Mouse (Mus musculus): ENCODE data around the gene Gps1. TPM values are rescaled to one million over a fixed set of nuclear protein-coding genes. Genes with fewer than 3 reads are reported as not detected.
"Not testable (repeated sequence)": the region's sequence is repeated elsewhere in the genome, so short reads cannot be mapped to it uniquely, and the experiment has no call there.

The Gps1 gene
- 240 and 241 TPM in 2 replicates for polyA plus RNA-seq (2015; fragmentation: Nextera tagmentation; extraction: Ambion mirVana)

DNA sequence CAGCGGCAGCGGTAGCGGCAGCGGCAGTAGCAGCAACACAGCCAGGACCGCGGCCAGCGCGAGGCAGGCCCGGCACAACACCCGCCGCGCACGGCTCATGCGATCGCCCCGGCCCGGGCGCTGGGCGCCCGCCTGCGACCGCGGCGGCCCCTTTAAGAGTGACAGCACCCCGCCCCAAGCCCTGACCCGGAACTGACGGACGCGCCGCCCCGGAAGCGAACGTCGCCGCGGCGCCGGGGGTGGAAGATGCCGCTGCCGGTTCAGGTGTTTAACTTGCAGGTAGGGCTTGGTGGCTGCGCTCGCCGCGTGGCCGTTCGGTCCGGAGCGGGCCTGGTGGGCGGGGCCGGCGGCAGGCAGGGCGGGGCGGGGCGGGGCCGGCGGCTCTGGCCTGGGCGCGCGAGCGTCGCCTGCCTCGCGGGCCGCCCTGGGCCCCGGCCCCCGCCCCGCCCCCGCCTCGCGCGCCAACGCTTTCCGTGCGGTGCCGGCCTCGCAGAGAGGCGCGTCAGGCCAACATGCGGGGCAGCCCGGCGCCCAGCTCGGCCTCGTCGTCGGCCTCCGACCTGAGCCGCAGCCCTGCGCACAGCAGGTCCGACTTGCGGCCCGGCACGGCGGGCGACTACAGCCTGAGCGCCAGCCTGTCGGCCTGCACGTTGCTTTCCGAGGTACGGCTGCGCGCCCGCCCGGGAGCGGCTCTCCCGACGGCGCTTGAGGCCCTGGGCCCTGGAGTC lies at the start of gene Gps1, which contains the start of gene Rfng:
Gps1 (plus strand) TSS at position 209 of the 728 bp plus-strand sequence.
Rfng (minus strand) TSS at position 144 of the 728 bp plus-strand sequence.
- Histone ChIP-seq H3K4me2 (replicated peaks) (peak within 1 kb of the TSS; percentile 99), H3K9ac (peak within 1 kb of the TSS; percentile 96), H3K27me3 (no peaks in the 10 kb centered on the region), H3K9me3 (no peaks in the 10 kb centered on the region), H3K36me3 (peaks cover 58% of the 10 kb centered on the region), H3K27ac (peak within 1 kb of the TSS; percentile 72; the same call in 1 of the 2 replicates), H3K4me3 (peak within 1 kb of the TSS; percentile 99), H3K4me1 (peaks cover 29% of the 10 kb centered on the region)
- ATAC-seq (ENCODE audit: low FRiP score, low read depth): peak; percentile 82
- WGBS: under 1% methylated on average over 90 of the region's 107 CpGs

GRCm38 (mm10) chr11:120736424-120736823 lies 47.6 kb upstream of the Gps1 start:
- Histone ChIP-seq H3K27ac (no peak overlapping the region), H3K36me3 (no peaks in the 10 kb centered on the region), H3K4me2 (replicated peaks) (no peak overlapping the region), H3K9me3 (no peaks in the 10 kb centered on the region), H3K9ac (no peak overlapping the region), H3K4me1 (peaks cover 11% of the 10 kb centered on the region), H3K4me3 (no peak overlapping the region), H3K27me3 (no peaks in the 10 kb centered on the region)
- 72% methylated on average over 6 of the region's 6 CpGs for WGBS
- no peak for ATAC-seq (ENCODE audit: low FRiP score, low read depth)

DNA sequence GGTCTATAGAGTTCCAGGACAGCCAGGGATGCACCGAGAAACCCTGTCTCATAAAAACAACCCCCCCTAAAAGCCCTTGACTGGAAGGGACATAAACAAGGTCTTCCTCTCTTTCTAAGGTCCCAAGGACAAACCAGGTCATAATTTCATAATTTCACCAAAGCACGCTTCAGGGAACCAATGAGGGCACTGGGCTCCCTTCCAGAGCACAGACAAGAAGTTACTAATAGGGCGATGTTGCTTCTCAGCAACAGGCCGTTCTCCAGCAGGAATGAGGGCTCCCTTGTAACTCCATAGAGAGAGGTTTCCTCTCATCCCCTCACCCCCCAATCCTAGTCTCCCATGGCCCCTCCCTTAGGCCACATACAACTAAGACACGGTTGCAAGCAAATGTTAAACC lies 43.1 kb upstream of the Gps1 start:
- Histone ChIP-seq H3K36me3 (no peaks in the 10 kb centered on the region), H3K27ac (no peak overlapping the region), H3K9me3 (no peaks in the 10 kb centered on the region), H3K4me1 (no peaks in the 10 kb centered on the region), H3K27me3 (no peaks in the 10 kb centered on the region), H3K4me3 (no peak overlapping the region), H3K9ac (no peak overlapping the region), H3K4me2 (replicated peaks) (no peak overlapping the region)
- no peak for ATAC-seq (ENCODE audit: low FRiP score, low read depth)
- WGBS: 84% methylated on average over 5 of the region's 5 CpGs

GRCm38 (mm10) chr11:120744121-120744701 lies 39.9 kb upstream of the Gps1 start:
- WGBS: 61% methylated on average over 7 of the region's 7 CpGs
- Histone ChIP-seq H3K27me3 (no peaks in the 10 kb centered on the region), H3K4me1 (no peaks in the 10 kb centered on the region; the same call in 1 of the 2 replicates), H3K36me3 (no peaks in the 10 kb centered on the region), H3K27ac (no peak overlapping the region), H3K9me3 (no peaks in the 10 kb centered on the region), H3K4me3 (no peak overlapping the region), H3K9ac (no peak overlapping the region), H3K4me2 (replicated peaks) (no peak overlapping the region)
- ATAC-seq (ENCODE audit: low FRiP score, low read depth): no peak

DNA sequence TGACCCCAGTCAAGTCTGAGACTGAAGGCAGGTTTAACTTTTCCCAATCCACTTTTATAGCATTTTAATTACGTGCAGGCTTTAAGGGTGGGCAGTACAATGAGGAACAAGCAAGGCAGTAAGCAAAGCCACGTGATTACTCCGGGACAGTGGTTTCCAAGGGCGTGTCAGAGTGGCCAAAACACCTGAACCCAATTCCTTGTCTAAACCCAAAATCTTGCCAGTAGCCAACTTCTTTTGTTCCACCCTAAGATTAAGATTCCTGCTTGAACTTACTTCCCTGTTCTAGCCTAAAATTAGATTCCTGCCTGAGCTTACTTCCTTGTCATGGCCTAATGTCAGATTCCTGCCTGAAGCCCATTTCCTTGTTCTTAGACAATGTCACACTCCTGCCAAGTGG lies 36.1 kb upstream of the Gps1 start:
- Histone ChIP-seq H3K27me3 (no peaks in the 10 kb centered on the region), H3K36me3 (no peaks in the 10 kb centered on the region), H3K4me1 (no peaks in the 10 kb centered on the region; the same call in 1 of the 2 replicates), H3K9ac (no peak overlapping the region), H3K9me3 (no peaks in the 10 kb centered on the region), H3K4me2 (replicated peaks) (no peak overlapping the region), H3K4me3 (no peak overlapping the region), H3K27ac (no peak overlapping the region)
- 30% methylated on average over 4 of the region's 4 CpGs for WGBS
- ATAC-seq (ENCODE audit: low FRiP score, low read depth): no peak

DNA sequence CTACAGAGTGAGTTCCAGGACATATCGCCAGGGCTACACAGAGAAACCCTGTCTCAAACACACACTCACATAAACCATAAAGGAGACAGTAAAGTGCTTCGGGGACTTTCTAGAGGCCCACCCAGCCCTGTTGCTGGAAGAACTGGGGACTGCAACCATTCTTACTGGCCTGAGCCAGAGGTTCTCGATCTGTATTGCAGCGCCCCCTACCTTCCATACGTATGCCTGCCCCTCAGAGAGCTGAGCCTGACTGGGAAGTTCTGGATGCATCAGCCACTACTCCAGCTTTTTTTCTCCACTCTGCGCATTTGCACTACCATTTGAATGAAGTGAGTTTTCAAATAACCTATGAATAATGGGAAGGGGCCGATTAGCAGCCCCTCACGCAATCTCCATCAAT lies 34.6 kb upstream of the Gps1 start:
- H3K4me2 ChIP-seq (replicated peaks): no peak overlapping the region
- H3K9me3 ChIP-seq: no peaks in the 10 kb centered on the region
- no peak for ATAC-seq (ENCODE audit: low FRiP score, low read depth)
- H3K27me3 ChIP-seq: no peaks in the 10 kb centered on the region
- H3K4me3 ChIP-seq: no peak overlapping the region
- no peaks in the 10 kb centered on the region for H3K36me3 ChIP-seq
- 62% methylated on average over 8 of the region's 8 CpGs for WGBS
- H3K9ac ChIP-seq: no peak overlapping the region
- H3K27ac ChIP-seq: no peak overlapping the region
- H3K4me1 ChIP-seq: no peaks in the 10 kb centered on the region; the same call in 1 of the 2 replicates

DNA sequence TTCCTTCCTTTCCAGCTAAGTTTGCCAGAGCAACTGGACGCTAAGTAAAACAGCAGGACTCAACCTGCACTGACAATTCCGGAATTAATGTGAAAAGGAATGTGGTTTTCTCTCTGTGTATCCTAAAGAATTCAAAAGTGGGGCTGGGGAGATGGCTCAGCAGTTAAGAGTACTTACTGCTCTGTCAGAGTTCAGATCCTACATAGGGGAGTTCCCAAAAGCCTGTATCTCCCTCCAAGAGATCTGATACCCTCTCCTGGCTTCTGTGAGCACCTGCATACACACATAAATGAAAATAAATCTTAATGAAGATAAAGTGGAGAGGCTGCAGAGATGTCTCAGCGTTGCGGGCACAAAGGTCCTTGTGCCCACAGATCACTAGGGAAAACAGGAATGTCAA lies 32.5 kb upstream of the Gps1 start:
- no peak for ATAC-seq (ENCODE audit: low FRiP score, low read depth)
- no peak overlapping the region for H3K27ac ChIP-seq
- H3K9me3 ChIP-seq: peaks cover 1% of the 10 kb centered on the region; the same call in 1 of the 2 replicates
- no peaks in the 10 kb centered on the region; the same call in 1 of the 2 replicates for H3K4me1 ChIP-seq
- H3K36me3 ChIP-seq: no peaks in the 10 kb centered on the region
- 70% methylated on average over 4 of the region's 4 CpGs for WGBS
- no peak overlapping the region for H3K4me3 ChIP-seq
- no peak overlapping the region for H3K9ac ChIP-seq
- H3K27me3 ChIP-seq: no peaks in the 10 kb centered on the region
- no peak overlapping the region for H3K4me2 ChIP-seq (replicated peaks)

DNA sequence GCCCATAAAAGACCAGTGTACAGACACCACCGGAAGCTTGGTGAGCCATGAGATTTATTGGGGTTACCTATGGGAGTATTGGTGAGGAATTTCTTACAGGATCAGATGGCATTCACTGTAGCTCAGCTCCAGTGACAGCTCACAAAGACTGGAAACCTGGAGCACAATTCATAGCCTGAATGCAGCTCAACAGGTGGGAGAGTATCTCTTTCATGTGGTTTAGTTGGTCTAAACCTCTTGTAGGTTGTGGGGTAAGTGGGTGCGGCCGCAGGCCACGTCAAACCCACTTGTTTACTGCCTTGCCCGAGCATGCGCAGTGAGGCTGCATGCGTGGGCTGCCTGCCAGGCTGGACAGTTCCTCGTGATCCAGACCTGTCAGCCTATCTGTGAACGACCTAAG lies 23.8 kb upstream of the Gps1 start:
- H3K36me3 ChIP-seq: no peaks in the 10 kb centered on the region
- 81% methylated on average over 9 of the region's 9 CpGs for WGBS
- no peak overlapping the region for H3K27ac ChIP-seq

DNA sequence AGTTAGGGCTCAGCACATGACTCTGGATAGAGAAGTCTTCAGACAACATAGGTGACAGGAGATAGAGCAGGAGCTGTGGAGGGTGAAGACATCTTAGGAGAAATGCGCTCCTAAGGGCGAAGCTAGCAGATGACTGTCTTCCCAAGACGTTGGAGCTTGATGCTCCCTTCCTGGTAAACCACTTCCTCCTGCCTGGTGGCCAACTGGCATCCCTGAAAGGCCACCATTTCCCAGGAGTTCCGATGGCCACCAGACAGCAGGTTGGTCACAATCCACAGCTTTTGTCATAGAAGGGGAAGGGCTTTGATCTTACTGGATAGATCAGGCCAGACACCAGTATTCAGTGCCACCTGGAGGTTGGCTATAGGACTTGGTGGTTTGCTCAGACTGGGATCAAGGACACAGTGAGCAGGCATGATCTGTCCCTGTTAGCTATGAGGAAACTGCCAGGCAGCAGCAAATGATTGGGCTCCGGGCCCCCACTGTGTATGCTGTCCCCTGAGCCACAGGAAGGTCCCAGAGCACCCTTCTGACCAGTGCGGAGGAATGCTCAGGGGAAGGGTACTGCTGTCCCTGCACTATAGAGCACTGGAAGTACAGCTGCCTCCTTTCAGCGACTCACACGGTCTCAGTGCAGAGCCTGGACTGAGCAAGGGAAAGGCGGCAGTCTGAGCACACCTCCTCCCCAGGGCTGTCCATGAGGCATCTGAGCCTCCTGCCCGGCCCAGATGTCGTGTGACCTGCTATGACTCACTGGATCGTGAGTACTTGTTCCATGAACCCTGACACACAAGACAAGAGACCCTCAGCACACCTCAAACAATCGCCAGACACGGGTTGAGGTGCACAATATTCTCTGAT lies 22.0 kb upstream of the Gps1 start:
- Histone ChIP-seq H3K27me3 (peaks cover 14% of the 10 kb centered on the region), H3K4me3 (no peak overlapping the region), H3K4me2 (replicated peaks) (peak overlapping the region; percentile 41), H3K36me3 (no peaks in the 10 kb centered on the region), H3K4me1 (peaks cover 9% of the 10 kb centered on the region; the same call in 1 of the 2 replicates), H3K9me3 (peaks cover 21% of the 10 kb centered on the region), H3K9ac (no peak overlapping the region), H3K27ac (no peak overlapping the region)
- 64% methylated on average over 14 of the region's 14 CpGs for WGBS
- ATAC-seq (ENCODE audit: low FRiP score, low read depth): no peak

More for the DNA sequence above, 23.8 kb upstream of the Gps1 start:
- no peak for ATAC-seq (ENCODE audit: low FRiP score, low read depth)
- Histone ChIP-seq H3K27me3 (peaks cover 14% of the 10 kb centered on the region), H3K4me2 (replicated peaks) (no peak overlapping the region), H3K9ac (no peak overlapping the region), H3K4me1 (peaks cover 9% of the 10 kb centered on the region; the same call in 1 of the 2 replicates), H3K9me3 (peaks cover 27% of the 10 kb centered on the region), H3K4me3 (no peak overlapping the region)

GRCm38 (mm10) chr11:120762672-120763041 lies 21.4 kb upstream of the Gps1 start, which contains the start of gene Hmga1b:
TSS of gene Hmga1b (plus strand) at chr11:120762794.
- not testable (repeated sequence) for H3K36me3 ChIP-seq; H3K4me1 ChIP-seq; H3K27ac ChIP-seq; H3K4me3 ChIP-seq; ATAC-seq (ENCODE audit: low FRiP score, low read depth); H3K9ac ChIP-seq
- H3K27me3 ChIP-seq: peaks cover 14% of the 10 kb centered on the region
- WGBS: 12% methylated on average over 14 of the region's 14 CpGs
- H3K4me2 ChIP-seq (replicated peaks): peak within 1 kb of the TSS; percentile 41
- H3K9me3 ChIP-seq: peaks cover 17% of the 10 kb centered on the region

DNA sequence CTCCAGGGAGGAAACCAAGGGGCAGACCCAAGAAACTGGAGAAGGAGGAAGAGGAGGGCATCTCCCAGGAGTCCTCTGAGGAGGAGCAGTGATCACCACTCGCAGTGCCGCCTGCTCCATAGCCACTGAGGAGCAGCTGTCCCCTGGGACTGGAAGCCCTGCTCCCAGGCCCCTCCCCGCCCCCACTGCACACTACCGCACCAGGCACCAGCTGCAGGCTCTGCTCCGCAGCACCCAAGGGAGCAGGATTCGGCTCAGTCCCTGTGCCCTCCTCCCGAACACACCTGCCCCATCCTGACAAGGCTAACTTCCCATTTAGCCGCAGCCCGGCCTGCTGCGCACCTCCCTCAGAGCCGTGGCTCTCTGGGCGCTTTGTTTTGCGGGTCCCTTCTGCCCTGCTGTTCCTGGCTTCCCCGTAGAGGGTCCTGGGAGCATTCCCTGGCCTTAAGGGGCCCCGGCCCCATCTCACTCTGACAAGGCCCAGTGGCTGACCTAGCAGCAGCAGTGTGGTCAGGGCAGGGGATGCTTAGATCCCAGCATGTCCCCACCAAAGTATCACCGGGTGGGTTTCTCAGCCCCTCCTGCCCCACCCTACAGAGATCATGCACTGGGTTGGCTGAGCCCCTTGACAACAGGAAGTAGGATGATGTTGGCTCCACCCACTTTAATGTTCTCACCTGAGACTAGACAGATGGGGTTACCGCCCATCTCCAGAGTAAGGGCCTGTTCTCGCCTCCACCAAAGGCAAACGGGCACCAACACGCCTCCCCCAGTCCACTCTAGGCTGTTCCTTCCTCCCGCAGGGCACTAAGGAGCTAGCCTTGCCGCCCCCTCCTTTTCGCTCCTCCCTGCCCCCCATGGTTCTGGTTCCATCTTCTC lies 20.7 kb upstream of the Gps1 start:
- not testable (repeated sequence) for H3K4me3 ChIP-seq, H3K9ac ChIP-seq, H3K4me1 ChIP-seq, H3K27ac ChIP-seq, H3K36me3 ChIP-seq
- WGBS: 8% methylated on average over 4 of the region's 23 CpGs
- peak overlapping the region; percentile 41 for H3K4me2 ChIP-seq (replicated peaks)
- peak; percentile 28; the same call in 1 of the 2 replicates for ATAC-seq (ENCODE audit: low FRiP score, low read depth)
- peaks cover 17% of the 10 kb centered on the region for H3K27me3 ChIP-seq
- peaks cover 10% of the 10 kb centered on the region; the same call in 1 of the 2 replicates for H3K9me3 ChIP-seq
